Mouse (Mus musculus) stomach, embryonic 15.5 days (tissue): ENCODE measurements around the gene Nlrc5. TPM values are rescaled to one million over a fixed set of nuclear protein-coding genes. Genes with fewer than 3 reads are reported as not detected.

Source experiments
- microRNA-seq: library from miRNA; unstranded; fragments of <30 nt; microRNA quantifications from one replicate; pipeline ENCODE4, GENCODE M21; 2016
- polyA plus RNA-seq: library from polyadenylated mRNA; unstranded; fragments of >200 nt; fragmentation: Nextera tagmentation; extraction: Ambion mirVana; gene quantifications from 2 replicates; pipeline ENCODE4 v1.2.1, GENCODE M21; 2015

Gene Nlrc5
- polyA plus RNA-seq, 1 experiment from 2014 or later = 0.51 TPM

Small RNAs within 50 kb of the gene (microRNA-seq; reads per million reads assigned to microRNA genes)
- gene Mir7072 = not detected

Other genes with a start within 250 kb of the Nlrc5 start
- gene Nup93, start 219.8 kb upstream of the Nlrc5 start, polyA plus RNA-seq = 66.1 and 77.3 TPM in 2 replicates
- 0.08 and 0.09 TPM in 2 replicates for gene Slc12a3, start 105.2 kb upstream of the Nlrc5 start, polyA plus RNA-seq
- 144 and 158 TPM in 2 replicates for gene Herpud1, start 47.9 kb upstream of the Nlrc5 start, polyA plus RNA-seq
- 10.6 TPM in 2 replicates for gene Cpne2, start 98.6 kb downstream of the Nlrc5 start, polyA plus RNA-seq
- 33.0 and 34.9 TPM in 2 replicates for gene Rspry1, start 167.6 kb downstream of the Nlrc5 start, polyA plus RNA-seq
- gene Fam192a, start 167.6 kb downstream of the Nlrc5 start, polyA plus RNA-seq = 55.6 and 61.6 TPM in 2 replicates
- gene Arl2bp, start 232.2 kb downstream of the Nlrc5 start, polyA plus RNA-seq = 129 and 137 TPM in 2 replicates